Mouse (Mus musculus) embryonic facial prominence, embryonic 10.5 days (tissue): Measurements from ENCODE around the gene Tmc5. TPM values are rescaled to one million over a fixed set of nuclear protein-coding genes. Genes with fewer than 3 reads are reported as not detected.

Source experiments
- DNase-seq: peaks from one replicate; pipeline ENCODE4 v3.0.0-alpha.2; 2017; ENCODE audit warnings: low spot score
- H3K27ac ChIP-seq: fragments of 300-500 bp; sonication (generic); replicated peaks from 2 replicates; pipeline ENCODE4 v1.5.1; 2016; ENCODE audit warnings: mild to moderate bottlenecking
- H3K27me3 ChIP-seq: fragments of 300-500 bp; sonication (generic); replicated peaks from 2 replicates; pipeline ENCODE4 v1.6.1; 2016; ENCODE audit warnings: low read depth, mild to moderate bottlenecking; ENCODE audit not compliant: poor library complexity, severe bottlenecking
- H3K36me3 ChIP-seq: fragments of 300-500 bp; sonication (generic); replicated peaks from 2 replicates; pipeline ENCODE4 v1.6.1; 2016; ENCODE audit warnings: mild to moderate bottlenecking, moderate library complexity
- H3K4me1 ChIP-seq: fragments of 300-500 bp; sonication (generic); 2 replicates; pipeline ENCODE4 v1.6.1; 2016
- H3K4me3 ChIP-seq: fragments of 300-500 bp; sonication (generic); 2 replicates; pipeline ENCODE4 v1.5.1; 2016; ENCODE audit warnings: mild to moderate bottlenecking, moderate library complexity
- H3K9me3 ChIP-seq: fragments of 300-500 bp; sonication (generic); 2 replicates; pipeline ENCODE4 v1.6.1; 2016; ENCODE audit warnings: mild to moderate bottlenecking
- WGBS: fragments of 180-500 bp; shearing (Covaris S2); methylation state at CpG from one replicate; pipeline ENCODE4 v1.1.7; 2016; 5-methylcytosine and 5-hydroxymethylcytosine counted together
- polyA plus RNA-seq: library from polyadenylated mRNA; unstranded; fragments of >200 nt; fragmentation: Nextera tagmentation; extraction: Ambion mirVana; gene quantifications from 2 replicates; pipeline ENCODE4 v1.2.1, GENCODE M21; 2016

Tmc5 gene
- polyA plus RNA-seq, 1 experiment from 2014 or later = not detected

DNA sequence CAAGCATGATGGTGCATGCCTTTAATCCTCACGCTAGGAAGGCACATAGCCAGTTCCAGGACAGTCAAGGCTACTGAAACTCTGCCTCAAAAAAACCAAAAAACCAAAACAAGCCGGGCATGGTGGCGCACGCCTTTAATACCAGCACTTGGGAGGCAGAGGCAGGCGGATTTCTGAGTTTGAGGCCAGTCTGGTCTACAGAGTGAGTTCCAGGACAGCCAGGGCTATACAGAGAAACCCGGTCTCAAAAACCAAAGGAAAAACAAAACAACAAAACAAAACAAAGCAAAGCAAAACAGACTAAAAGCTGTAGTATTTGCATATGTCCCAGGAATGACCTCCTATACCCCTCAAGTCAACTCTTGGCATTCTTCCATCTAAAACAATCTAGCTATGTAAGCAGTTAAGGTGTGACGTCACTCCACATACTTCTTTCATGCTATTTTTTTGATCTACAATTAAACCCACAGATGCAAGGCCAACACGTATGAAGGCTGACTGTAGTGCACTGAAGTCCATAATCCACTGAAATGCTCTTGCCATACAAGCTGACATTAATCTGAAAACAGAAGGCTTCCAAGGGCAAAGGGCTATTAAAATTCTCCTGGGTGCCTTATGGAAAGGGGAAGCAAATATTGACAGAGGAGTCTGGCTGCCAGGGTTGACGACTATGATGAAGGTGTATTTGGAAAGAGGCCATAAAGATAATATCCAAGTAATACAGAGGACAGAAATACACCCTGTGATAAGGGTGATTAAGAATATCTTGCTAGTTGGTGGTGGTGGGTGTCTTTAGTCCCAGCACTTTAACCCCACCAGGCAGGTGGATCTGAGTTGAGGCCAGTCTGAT lies 107.1 kb downstream of the Tmc5 start:
- peak overlapping the region; percentile 80 for H3K4me3 ChIP-seq
- H3K36me3 ChIP-seq = peaks cover 23% of the 10 kb centered on the region
- WGBS = 89% methylated on average over 9 of the region's 9 CpGs
- peaks cover 31% of the 10 kb centered on the region for H3K4me1 ChIP-seq
- H3K9me3 ChIP-seq = no peaks in the 10 kb centered on the region
- no peak overlapping the region for H3K27ac ChIP-seq
- DNase-seq = no peak
- H3K27me3 ChIP-seq = no peaks in the 10 kb centered on the region

GRCm38 (mm10) chr7:118705101-118705961 lies 108.2 kb downstream of the Tmc5 start, which contains the start of gene Gde1:
Gene Gde1 (minus strand): TSS chr7:118705778.
- Histone ChIP-seq H3K4me1 (peaks cover 31% of the 10 kb centered on the region), H3K27me3 (no peaks in the 10 kb centered on the region), H3K9me3 (no peaks in the 10 kb centered on the region), H3K4me3 (peak within 1 kb of the TSS; percentile 80), H3K27ac (peak within 1 kb of the TSS; percentile 91), H3K36me3 (peaks cover 23% of the 10 kb centered on the region)
- DNase-seq = peak; percentile 95
- whole genome bisulfite sequencing = under 1% methylated on average over 66 of the region's 66 CpGs

- H3K27me3 ChIP-seq = no peaks in the 10 kb centered on the region
- WGBS = 39% methylated on average over 6 of the region's 6 CpGs
- H3K36me3 ChIP-seq = peaks cover 17% of the 10 kb centered on the region
- H3K9me3 ChIP-seq = no peaks in the 10 kb centered on the region
- H3K4me3 ChIP-seq = peak overlapping the region; percentile 80
- DNase-seq = no peak
- H3K4me1 ChIP-seq = peaks cover 31% of the 10 kb centered on the region
- H3K27ac ChIP-seq = peak overlapping the region; percentile 91
These were observed 109.0 kb downstream of the Tmc5 start for GRCm38 (mm10) chr7:118706051-118706450.

DNA sequence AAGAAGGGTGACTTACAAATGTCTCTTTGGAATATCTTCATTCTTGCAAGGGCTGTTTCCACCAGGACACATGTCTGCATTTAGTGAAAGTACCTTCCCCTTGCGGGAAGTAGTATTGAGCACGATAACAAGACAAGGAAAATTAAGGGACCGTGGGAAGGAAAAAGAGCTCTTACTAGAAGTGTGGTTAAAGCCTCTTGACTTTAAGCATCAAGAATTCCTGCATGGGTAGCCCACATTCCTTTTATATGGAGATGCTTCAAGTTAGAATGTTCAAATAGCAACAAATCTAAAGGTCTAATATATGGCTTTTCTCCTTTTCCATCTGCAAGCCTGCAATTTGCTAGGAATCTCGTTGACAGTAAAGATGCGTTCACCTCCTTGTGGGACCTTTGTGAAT lies 109.4 kb downstream of the Tmc5 start:
- Histone ChIP-seq H3K36me3 (peaks cover 14% of the 10 kb centered on the region), H3K9me3 (no peaks in the 10 kb centered on the region), H3K4me3 (no peak overlapping the region), H3K27me3 (no peaks in the 10 kb centered on the region), H3K4me1 (peaks cover 31% of the 10 kb centered on the region), H3K27ac (0 out of 2 replicates have a peak overlapping the region, but pooled peaks have one; percentile 91)
- 88% methylated on average over 5 of the region's 5 CpGs for WGBS
- DNase-seq = no peak

DNA sequence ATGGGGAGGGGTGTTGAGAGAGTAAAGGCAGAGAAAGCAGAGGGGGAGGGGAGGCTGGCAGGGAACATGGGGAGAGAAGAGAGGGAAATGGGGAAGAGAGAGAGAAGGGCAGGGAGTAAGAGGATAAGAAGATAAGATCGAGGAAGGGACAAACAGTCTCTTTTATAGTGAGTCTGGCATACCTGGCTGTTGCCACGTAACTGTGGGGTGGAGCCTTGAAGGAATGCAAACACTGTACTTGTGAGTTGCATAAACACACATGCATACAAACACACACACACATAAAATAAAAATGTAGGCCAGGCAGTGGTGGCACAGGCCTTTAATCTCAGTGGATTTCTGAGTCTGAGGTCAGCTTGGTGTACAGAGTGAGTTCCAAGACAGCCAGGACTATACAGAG lies 110.1 kb downstream of the Tmc5 start:
- 80% methylated on average over 2 of the region's 2 CpGs for WGBS
- no peak for DNase-seq

GRCm38 (mm10) chr7:118708002-118708401 lies 110.9 kb downstream of the Tmc5 start:
- H3K9me3 ChIP-seq = no peaks in the 10 kb centered on the region
- peaks cover 6% of the 10 kb centered on the region; the same call in 1 of the 2 replicates for H3K36me3 ChIP-seq
- no peak overlapping the region for H3K27ac ChIP-seq
- no peak overlapping the region for H3K4me3 ChIP-seq
- no peak for DNase-seq
- 94% methylated on average over 4 of the region's 4 CpGs for WGBS
- H3K4me1 ChIP-seq = peaks cover 30% of the 10 kb centered on the region
- H3K27me3 ChIP-seq = no peaks in the 10 kb centered on the region

More for the DNA sequence above, 110.1 kb downstream of the Tmc5 start:
- H3K27ac ChIP-seq = no peak overlapping the region
- no peaks in the 10 kb centered on the region for H3K9me3 ChIP-seq
- no peaks in the 10 kb centered on the region for H3K27me3 ChIP-seq
- H3K4me1 ChIP-seq = peaks cover 30% of the 10 kb centered on the region
- H3K36me3 ChIP-seq = peaks cover 7% of the 10 kb centered on the region; the same call in 1 of the 2 replicates
- H3K4me3 ChIP-seq = no peak overlapping the region

- Histone ChIP-seq H3K27me3 (no peaks in the 10 kb centered on the region), H3K4me1 (peaks cover 17% of the 10 kb centered on the region), H3K9me3 (no peaks in the 10 kb centered on the region), H3K27ac (no peak overlapping the region), H3K4me3 (no peak overlapping the region), H3K36me3 (peaks cover 18% of the 10 kb centered on the region)
- 66% methylated on average over 5 of the region's 5 CpGs for WGBS
- no peak for DNase-seq
These were observed 113.7 kb downstream of the Tmc5 start for GRCm38 (mm10) chr7:118710776-118711175.

GRCm38 (mm10) chr7:118712228-118713173 lies 115.4 kb downstream of the Tmc5 start, which contains the start of gene Ccp110:
Gene Ccp110 (plus strand): TSS chr7:118712552.
- Histone ChIP-seq H3K27me3 (no peaks in the 10 kb centered on the region), H3K36me3 (peaks cover 30% of the 10 kb centered on the region), H3K4me1 (peaks cover 11% of the 10 kb centered on the region), H3K9me3 (no peaks in the 10 kb centered on the region), H3K27ac (peak within 1 kb of the TSS; percentile 85), H3K4me3 (peak within 1 kb of the TSS; percentile 93)
- DNase-seq = peak; percentile 94
- 1% methylated on average over 48 of the region's 48 CpGs for WGBS

DNA sequence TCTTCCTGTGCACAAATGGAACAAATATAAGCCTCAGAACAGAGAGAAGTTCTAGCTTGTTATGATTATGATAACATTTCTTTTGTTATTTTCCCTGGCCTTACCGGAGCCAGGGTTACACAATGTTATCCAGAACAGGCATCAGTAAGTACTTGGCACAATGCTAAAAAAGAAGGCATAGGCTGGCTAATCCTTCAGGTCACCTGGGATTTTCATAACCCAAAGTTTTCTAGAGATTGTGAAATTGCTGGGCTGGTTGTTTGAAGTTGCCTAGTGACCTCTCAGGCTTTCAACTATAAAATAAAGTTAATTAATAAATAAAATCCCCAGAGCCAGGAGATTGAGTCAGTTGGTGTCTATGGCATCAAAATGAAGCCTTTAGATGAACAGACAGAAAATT lies 117.8 kb downstream of the Tmc5 start:
- Histone ChIP-seq H3K36me3 (peaks cover 49% of the 10 kb centered on the region), H3K9me3 (no peaks in the 10 kb centered on the region), H3K4me3 (no peak overlapping the region), H3K27me3 (no peaks in the 10 kb centered on the region), H3K4me1 (peaks cover 11% of the 10 kb centered on the region), H3K27ac (no peak overlapping the region)
- WGBS = 94% methylated on average over 1 of the region's 1 CpGs
- DNase-seq = no peak

GRCm38 (mm10) chr7:118718066-118718465 lies 121.0 kb downstream of the Tmc5 start:
- 94% methylated on average over 4 of the region's 4 CpGs for WGBS
- H3K27ac ChIP-seq = no peak overlapping the region
- peaks cover 8% of the 10 kb centered on the region for H3K4me1 ChIP-seq
- no peaks in the 10 kb centered on the region for H3K27me3 ChIP-seq
- peaks cover 80% of the 10 kb centered on the region for H3K36me3 ChIP-seq
- no peak overlapping the region for H3K4me3 ChIP-seq
- no peaks in the 10 kb centered on the region for H3K9me3 ChIP-seq
- no peak for DNase-seq

DNA sequence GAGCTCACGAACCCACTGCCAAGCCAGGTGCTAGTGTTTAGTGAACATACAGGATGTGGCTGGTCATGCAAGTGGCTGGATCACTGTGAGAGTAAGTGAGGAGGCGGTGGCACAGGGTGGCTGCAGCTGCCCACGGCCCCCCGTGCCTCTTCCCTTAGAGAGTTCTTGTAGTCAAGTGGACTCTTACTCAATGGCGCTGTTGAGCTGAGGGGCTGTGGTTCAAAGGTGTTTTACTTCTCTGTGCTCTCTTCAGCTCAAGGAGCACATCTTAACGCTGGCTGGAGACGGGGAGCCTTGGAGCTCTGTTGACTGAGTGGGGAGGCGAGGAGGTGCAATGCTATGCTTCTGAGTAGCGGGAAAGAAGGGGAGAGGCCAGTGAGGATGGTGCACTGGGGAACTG lies 126.8 kb downstream of the Tmc5 start:
- no peak overlapping the region for H3K27ac ChIP-seq
- H3K27me3 ChIP-seq = no peaks in the 10 kb centered on the region
- WGBS = 89% methylated on average over 9 of the region's 9 CpGs
- no peaks in the 10 kb centered on the region for H3K9me3 ChIP-seq
- H3K4me3 ChIP-seq = no peak overlapping the region
- H3K4me1 ChIP-seq = no peaks in the 10 kb centered on the region
- H3K36me3 ChIP-seq = peaks cover 91% of the 10 kb centered on the region
- no peak for DNase-seq
